Mouse (Mus musculus): ENCODE measurements around the gene Hkdc1. TPM values are rescaled to one million over a fixed set of nuclear protein-coding genes. Genes with fewer than 3 reads are reported as not detected.

The Hkdc1 gene
- polyA plus RNA-seq, 1 experiment from 2014 or later: 0.05 TPM

- 11% methylated on average over 5 of the region's 5 CpGs for WGBS
- Histone ChIP-seq H3K4me2 (replicated peaks; ENCODE audit: low read depth, low read length) (no peak overlapping the region), H3K4me1 (replicated peaks; ENCODE audit: control insufficient read depth, insufficient read depth, low read length) (no peaks in the 10 kb centered on the region), H3K27me3 (ENCODE audit: control insufficient read depth, insufficient read depth, low read length) (no peaks in the 10 kb centered on the region), H3K27ac (ENCODE audit: low read depth, low read length) (no peak overlapping the region), H3K36me3 (ENCODE audit: control insufficient read depth, insufficient read depth, low read length) (no peaks in the 10 kb centered on the region), H3K9ac (ENCODE audit: low read depth, low read length) (no peak overlapping the region), H3K4me3 (ENCODE audit: low read depth, low read length) (no peak overlapping the region), H3K9me3 (ENCODE audit: control insufficient read depth, low read length) (no peaks in the 10 kb centered on the region)
- ATAC-seq (ENCODE audit: low FRiP score): no peak
- peak; percentile 77 for DNase-seq (ENCODE audit: low spot score)
These were observed 11.3 kb downstream of the Hkdc1 start for GRCm38 (mm10) chr10:62410943-62411342.

GRCm38 (mm10) chr10:62404901-62405300 lies 17.4 kb downstream of the Hkdc1 start:
- Histone ChIP-seq H3K4me3 (ENCODE audit: low read depth, low read length) (no peak overlapping the region), H3K27me3 (ENCODE audit: control insufficient read depth, insufficient read depth, low read length) (no peaks in the 10 kb centered on the region), H3K36me3 (ENCODE audit: control insufficient read depth, insufficient read depth, low read length) (no peaks in the 10 kb centered on the region), H3K9me3 (ENCODE audit: control insufficient read depth, low read length) (no peaks in the 10 kb centered on the region), H3K4me2 (replicated peaks; ENCODE audit: low read depth, low read length) (0 out of 2 replicates have a peak overlapping the region, but pooled peaks have one; percentile 1), H3K4me1 (replicated peaks; ENCODE audit: control insufficient read depth, insufficient read depth, low read length) (no peaks in the 10 kb centered on the region), H3K9ac (ENCODE audit: low read depth, low read length) (no peak overlapping the region), H3K27ac (ENCODE audit: low read depth, low read length) (no peak overlapping the region)
- ATAC-seq (ENCODE audit: low FRiP score) (no peak), DNase-seq (ENCODE audit: low spot score) (peak; percentile 41)
- WGBS: 43% methylated on average over 14 of the region's 14 CpGs

- Histone ChIP-seq H3K4me2 (replicated peaks; ENCODE audit: low read depth, low read length) (no peak overlapping the region), H3K4me3 (ENCODE audit: low read depth, low read length) (no peak overlapping the region), H3K9me3 (ENCODE audit: control insufficient read depth, low read length) (no peaks in the 10 kb centered on the region), H3K4me1 (replicated peaks; ENCODE audit: control insufficient read depth, insufficient read depth, low read length) (no peaks in the 10 kb centered on the region), H3K27me3 (ENCODE audit: control insufficient read depth, insufficient read depth, low read length) (no peaks in the 10 kb centered on the region), H3K36me3 (ENCODE audit: control insufficient read depth, insufficient read depth, low read length) (no peaks in the 10 kb centered on the region), H3K9ac (ENCODE audit: low read depth, low read length) (no peak overlapping the region), H3K27ac (ENCODE audit: low read depth, low read length) (no peak overlapping the region)
- no peak for ATAC-seq (ENCODE audit: low FRiP score)
- WGBS: 85% methylated on average over 19 of the region's 19 CpGs
- no peak for DNase-seq (ENCODE audit: low spot score)
These were observed 20.6 kb downstream of the Hkdc1 start for GRCm38 (mm10) chr10:62401641-62402111.

GRCm38 (mm10) chr10:62383011-62383410 lies 39.3 kb downstream of the Hkdc1 start:
- Histone ChIP-seq H3K4me3 (ENCODE audit: low read depth, low read length) (no peak overlapping the region), H3K27me3 (ENCODE audit: control insufficient read depth, insufficient read depth, low read length) (no peaks in the 10 kb centered on the region)
- 84% methylated on average over 3 of the region's 3 CpGs for WGBS

DNA sequence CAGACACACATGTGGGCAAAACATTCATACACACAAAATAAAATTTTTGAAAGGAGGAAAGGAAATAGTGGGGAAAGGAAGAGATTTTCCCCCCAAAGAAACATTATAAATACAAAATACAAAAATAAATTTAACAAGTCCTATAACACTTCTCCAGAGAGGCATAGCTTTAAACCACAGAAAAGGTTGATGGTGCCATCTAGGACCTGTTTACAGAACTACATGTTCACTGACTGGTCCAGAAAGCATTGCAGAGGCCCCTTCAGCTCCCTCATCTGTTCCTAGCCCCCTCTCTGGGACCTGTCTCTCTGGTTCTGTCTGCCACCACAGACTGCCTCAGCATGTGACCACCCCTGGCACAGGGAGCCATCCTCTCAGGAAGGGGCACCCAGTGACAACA lies 41.4 kb downstream of the Hkdc1 start:
- no peak overlapping the region for H3K9ac ChIP-seq (ENCODE audit: low read depth, low read length)
- H3K9me3 ChIP-seq (ENCODE audit: control insufficient read depth, low read length): no peaks in the 10 kb centered on the region
- no peaks in the 10 kb centered on the region for H3K27me3 ChIP-seq (ENCODE audit: control insufficient read depth, insufficient read depth, low read length)
- no peaks in the 10 kb centered on the region for H3K4me1 ChIP-seq (replicated peaks; ENCODE audit: control insufficient read depth, insufficient read depth, low read length)
- H3K36me3 ChIP-seq (ENCODE audit: control insufficient read depth, insufficient read depth, low read length): no peaks in the 10 kb centered on the region
- H3K27ac ChIP-seq (ENCODE audit: low read depth, low read length): no peak overlapping the region
- DNase-seq (ENCODE audit: low spot score) (no peak), ATAC-seq (ENCODE audit: low FRiP score) (no peak)
- no peak overlapping the region for H3K4me2 ChIP-seq (replicated peaks; ENCODE audit: low read depth, low read length)
- H3K4me3 ChIP-seq (ENCODE audit: low read depth, low read length): no peak overlapping the region

More at GRCm38 (mm10) chr10:62383011-62383410, 39.3 kb downstream of the Hkdc1 start:
- no peaks in the 10 kb centered on the region for H3K36me3 ChIP-seq (ENCODE audit: control insufficient read depth, insufficient read depth, low read length)
- ATAC-seq (ENCODE audit: low FRiP score): no peak
- no peaks in the 10 kb centered on the region for H3K4me1 ChIP-seq (replicated peaks; ENCODE audit: control insufficient read depth, insufficient read depth, low read length)
- H3K9me3 ChIP-seq (ENCODE audit: control insufficient read depth, low read length): no peaks in the 10 kb centered on the region
- no peak for DNase-seq (ENCODE audit: low spot score)
- H3K27ac ChIP-seq (ENCODE audit: low read depth, low read length): no peak overlapping the region
- H3K4me2 ChIP-seq (replicated peaks; ENCODE audit: low read depth, low read length): no peak overlapping the region
- no peak overlapping the region for H3K9ac ChIP-seq (ENCODE audit: low read depth, low read length)

DNA sequence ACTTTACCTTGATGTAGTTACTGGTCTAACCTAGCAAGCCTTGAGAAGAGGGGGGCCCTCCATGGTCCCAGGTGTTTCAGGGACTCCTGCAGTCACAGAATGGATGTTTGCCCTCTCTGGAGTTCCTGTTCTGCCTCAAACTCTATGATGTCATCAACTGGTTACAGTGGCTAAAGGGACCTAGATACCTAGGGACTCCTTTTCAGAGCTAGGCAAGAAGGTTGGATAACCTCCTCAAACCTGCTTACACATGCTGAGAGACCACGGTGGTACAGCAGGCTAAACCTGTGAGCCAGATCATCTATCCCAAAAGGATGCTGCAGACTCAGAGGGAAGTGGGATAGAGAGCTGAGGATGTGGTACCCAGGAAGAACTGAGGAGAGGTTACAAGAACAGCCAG lies 42.5 kb downstream of the Hkdc1 start, which contains the start of gene Hk1:
Hk1 (minus strand) TSS at position 101 of the 400 bp plus-strand sequence.
- Histone ChIP-seq H3K4me1 (replicated peaks; ENCODE audit: control insufficient read depth, insufficient read depth, low read length) (no peaks in the 10 kb centered on the region), H3K4me2 (replicated peaks; ENCODE audit: low read depth, low read length) (no peak within 1 kb of the TSS), H3K27ac (ENCODE audit: low read depth, low read length) (no peak within 1 kb of the TSS), H3K9me3 (ENCODE audit: control insufficient read depth, low read length) (no peaks in the 10 kb centered on the region), H3K27me3 (ENCODE audit: control insufficient read depth, insufficient read depth, low read length) (no peaks in the 10 kb centered on the region), H3K36me3 (ENCODE audit: control insufficient read depth, insufficient read depth, low read length) (no peaks in the 10 kb centered on the region), H3K4me3 (ENCODE audit: low read depth, low read length) (no peak within 1 kb of the TSS), H3K9ac (ENCODE audit: low read depth, low read length) (no peak within 1 kb of the TSS)
- DNase-seq (ENCODE audit: low spot score) (no peak), ATAC-seq (ENCODE audit: low FRiP score) (no peak)
- 78% methylated on average over 1 of the region's 1 CpGs for WGBS

DNA sequence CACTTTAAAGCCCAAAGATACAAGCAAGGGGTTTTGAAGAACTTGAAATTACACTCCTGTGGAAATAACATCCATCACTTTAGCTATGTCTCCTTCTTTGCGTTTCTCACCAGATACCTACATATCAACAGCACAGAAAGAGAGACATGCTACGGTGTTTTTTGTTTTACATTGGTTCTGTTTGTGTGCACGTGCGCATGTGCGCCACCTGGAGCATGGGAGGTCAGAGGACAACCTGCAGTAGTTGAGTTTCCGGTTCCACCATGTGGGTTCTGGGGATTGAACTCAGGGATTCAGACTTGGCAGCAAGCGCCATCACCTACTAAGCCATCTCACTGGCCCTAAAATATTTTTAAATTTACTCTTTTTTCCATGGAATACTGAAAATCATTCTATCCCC lies 63.5 kb downstream of the Hkdc1 start:
- Histone ChIP-seq H3K4me1 (replicated peaks; ENCODE audit: control insufficient read depth, insufficient read depth, low read length) (no peaks in the 10 kb centered on the region), H3K27ac (ENCODE audit: low read depth, low read length) (no peak overlapping the region), H3K9me3 (ENCODE audit: control insufficient read depth, low read length) (no peaks in the 10 kb centered on the region), H3K4me3 (ENCODE audit: low read depth, low read length) (no peak overlapping the region), H3K4me2 (replicated peaks; ENCODE audit: low read depth, low read length) (no peak overlapping the region), H3K36me3 (ENCODE audit: control insufficient read depth, insufficient read depth, low read length) (no peaks in the 10 kb centered on the region), H3K9ac (ENCODE audit: low read depth, low read length) (no peak overlapping the region), H3K27me3 (ENCODE audit: control insufficient read depth, insufficient read depth, low read length) (no peaks in the 10 kb centered on the region)
- no peak for DNase-seq (ENCODE audit: low spot score)
- WGBS: 87% methylated on average over 7 of the region's 7 CpGs
- ATAC-seq (ENCODE audit: low FRiP score): no peak

- Histone ChIP-seq H3K27me3 (ENCODE audit: control insufficient read depth, insufficient read depth, low read length) (no peaks in the 10 kb centered on the region), H3K27ac (ENCODE audit: low read depth, low read length) (no peak overlapping the region), H3K36me3 (ENCODE audit: control insufficient read depth, insufficient read depth, low read length) (no peaks in the 10 kb centered on the region), H3K4me3 (ENCODE audit: low read depth, low read length) (no peak overlapping the region), H3K4me1 (replicated peaks; ENCODE audit: control insufficient read depth, insufficient read depth, low read length) (no peaks in the 10 kb centered on the region), H3K9ac (ENCODE audit: low read depth, low read length) (no peak overlapping the region), H3K4me2 (replicated peaks; ENCODE audit: low read depth, low read length) (no peak overlapping the region), H3K9me3 (ENCODE audit: control insufficient read depth, low read length) (no peaks in the 10 kb centered on the region)
- ATAC-seq (ENCODE audit: low FRiP score) (no peak), DNase-seq (ENCODE audit: low spot score) (no peak)
- WGBS: 84% methylated on average over 17 of the region's 17 CpGs
These were observed 66.1 kb downstream of the Hkdc1 start for GRCm38 (mm10) chr10:62356105-62356730.

DNA sequence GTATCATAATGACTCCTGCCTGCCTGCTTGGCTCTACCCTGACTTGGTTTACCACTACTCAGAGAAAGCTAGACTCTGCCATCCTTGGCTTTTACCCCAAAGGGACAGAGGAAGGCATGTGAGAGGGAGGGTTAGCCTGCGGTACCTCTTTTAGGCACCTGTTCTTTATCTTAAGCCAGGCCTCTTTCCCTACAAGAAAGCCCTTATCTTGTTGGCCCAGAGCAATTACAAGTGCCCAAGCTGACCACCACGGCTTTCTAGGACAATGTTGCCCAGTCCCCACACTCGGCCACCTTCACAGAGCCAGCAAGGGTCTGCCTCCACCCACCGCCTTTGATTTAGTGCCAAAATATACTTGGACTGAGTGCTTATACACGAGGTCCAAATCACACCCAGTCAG lies 77.1 kb downstream of the Hkdc1 start:
- Histone ChIP-seq H3K36me3 (ENCODE audit: control insufficient read depth, insufficient read depth, low read length) (no peaks in the 10 kb centered on the region), H3K4me3 (ENCODE audit: low read depth, low read length) (no peak overlapping the region), H3K9ac (ENCODE audit: low read depth, low read length) (no peak overlapping the region), H3K27me3 (ENCODE audit: control insufficient read depth, insufficient read depth, low read length) (no peaks in the 10 kb centered on the region), H3K4me1 (replicated peaks; ENCODE audit: control insufficient read depth, insufficient read depth, low read length) (no peaks in the 10 kb centered on the region), H3K4me2 (replicated peaks; ENCODE audit: low read depth, low read length) (no peak overlapping the region), H3K9me3 (ENCODE audit: control insufficient read depth, low read length) (no peaks in the 10 kb centered on the region), H3K27ac (ENCODE audit: low read depth, low read length) (no peak overlapping the region)
- WGBS: 84% methylated on average over 5 of the region's 5 CpGs
- ATAC-seq (ENCODE audit: low FRiP score) (no peak), DNase-seq (ENCODE audit: low spot score) (no peak)
